Mouse (Mus musculus): ENCODE measurements around the gene Trim30c.
"Not testable (repeated sequence)": the region's sequence is repeated elsewhere in the genome, so short reads cannot be mapped to it uniquely, and the experiment has no call there.

Trim30c gene

GRCm38 (mm10) chr7:104400698-104401097 is at the start of gene Trim30c:
Gene Trim30c (minus strand): TSS chr7:104400837.
- DNase-seq (ENCODE audit: low spot score in 2 of 2): no peak

GRCm38 (mm10) chr7:104445961-104446645 is 45.5 kb upstream of the Trim30c start:
- peak in 1 of 2 experiments; percentile 20 for DNase-seq (ENCODE audit: low spot score in 2 of 2)

- DNase-seq (ENCODE audit: low spot score in 2 of 2): no peak
These were observed 3.9 kb upstream of the Trim30c start for GRCm38 (mm10) chr7:104404460-104404950.

- DNase-seq (ENCODE audit: low spot score in 2 of 2): no peak
These were observed 503 bp upstream of the Trim30c start for GRCm38 (mm10) chr7:104401140-104401539.

GRCm38 (mm10) chr7:104398492-104398891 is 2.1 kb downstream of the Trim30c start:
- no peak for DNase-seq (ENCODE audit: low spot score in 2 of 2)

GRCm38 (mm10) chr7:104369736-104370414 is 30.8 kb downstream of the Trim30c start, which contains the start of gene Trim30b:
Gene Trim30b (minus strand): TSS chr7:104369884.
- DNase-seq (ENCODE audit: low spot score in 2 of 2): peak in 1 of 2 experiments; percentile 36

GRCm38 (mm10) chr7:104366339-104366738 is 34.3 kb downstream of the Trim30c start:
- no peak for DNase-seq (ENCODE audit: low spot score in 2 of 2)

GRCm38 (mm10) chr7:104353600-104353967 is 47.1 kb downstream of the Trim30c start:
- no peak for DNase-seq (ENCODE audit: low spot score in 2 of 2)

- DNase-seq (ENCODE audit: low spot score in 2 of 2): peak; percentile 20 to 69
These were observed 47.7 kb downstream of the Trim30c start, which contains the start of gene Trim12c for GRCm38 (mm10) chr7:104352717-104353599. Gene Trim12c (minus strand): TSS chr7:104353362.

GRCm38 (mm10) chr7:104348043-104348442 is 52.6 kb downstream of the Trim30c start:
- DNase-seq (ENCODE audit: low spot score in 2 of 2): not testable (repeated sequence)

- DNase-seq (ENCODE audit: low spot score in 2 of 2): not testable (repeated sequence)
These were observed 59.9 kb downstream of the Trim30c start for GRCm38 (mm10) chr7:104340744-104341143.

GRCm38 (mm10) chr7:104335547-104335946 is 65.1 kb downstream of the Trim30c start:
- DNase-seq (ENCODE audit: low spot score in 2 of 2): not testable (repeated sequence)
